Mouse (Mus musculus) bone marrow, adult 2 months (tissue): ENCODE data around the gene Stat4.

Experiments
- CTCF ChIP-seq: fragments of 200-500 bp; IDR thresholded peaks from 2 replicates; pipeline ENCODE4 v1.5.1; 2011; ENCODE audit warnings: low read length, control low read depth; ENCODE audit not compliant: control insufficient read depth, insufficient read depth
- POLR2A ChIP-seq: fragments of 200-500 bp; IDR thresholded peaks from 2 replicates; pipeline ENCODE4 v1.6.1; 2011; ENCODE audit warnings: low read depth, mild to moderate bottlenecking, control low read depth, low read length, borderline replicate concordance; ENCODE audit not compliant: control insufficient read depth

- TF ChIP-seq POLR2A (no peak), CTCF (no peak)
Measured at GRCm38 (mm10) chr1:52012231-52012630, 25.3 kb downstream of the Stat4 start.
